Mouse (Mus musculus): Measurements from ENCODE around the gene Wasf2. TPM values are rescaled to one million over a fixed set of nuclear protein-coding genes. Genes with fewer than 3 reads are reported as not detected.

Wasf2 gene
- polyA plus RNA-seq, 1 experiment = 8.8 TPM

DNA sequence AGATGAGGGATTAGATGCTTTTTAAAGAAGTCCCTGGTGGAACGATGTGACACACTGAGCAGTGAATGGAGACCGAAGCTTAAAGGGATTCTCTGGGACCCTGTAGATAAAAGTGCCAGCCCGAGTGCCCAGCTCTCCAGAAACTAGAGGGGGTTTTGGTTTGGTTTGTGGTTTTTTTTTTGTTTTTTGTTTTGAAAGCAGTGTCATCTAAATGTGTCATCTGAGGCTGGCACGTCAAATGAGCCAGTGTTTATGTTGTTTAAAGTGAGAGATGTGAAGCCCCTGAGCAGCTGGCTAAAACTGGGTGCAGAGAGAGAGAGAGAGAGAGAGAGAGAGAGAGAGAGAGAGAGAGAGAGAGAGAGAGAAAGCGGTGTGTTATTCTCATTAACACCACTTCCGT is 31.9 kb downstream of the Wasf2 start:
- TF ChIP-seq GATA1 (IDR thresholded peaks at IDR 0.05; ENCODE audit: low read length) (no peak), TAL1 (IDR thresholded peaks at IDR 0.05; ENCODE audit: low read length) (no peak)
- Histone ChIP-seq H3K4me3 (replicated peaks) (no peak overlapping the region), H3K4me1 (ENCODE audit: control insufficient read depth) (no peaks in the 10 kb centered on the region), H3K27me3 (ENCODE audit: control insufficient read depth) (no peaks in the 10 kb centered on the region), H3K9me3 (ENCODE audit: control insufficient read depth, low read length) (no peaks in the 10 kb centered on the region), H3K36me3 (ENCODE audit: control insufficient read depth) (peaks cover 31% of the 10 kb centered on the region)

DNA sequence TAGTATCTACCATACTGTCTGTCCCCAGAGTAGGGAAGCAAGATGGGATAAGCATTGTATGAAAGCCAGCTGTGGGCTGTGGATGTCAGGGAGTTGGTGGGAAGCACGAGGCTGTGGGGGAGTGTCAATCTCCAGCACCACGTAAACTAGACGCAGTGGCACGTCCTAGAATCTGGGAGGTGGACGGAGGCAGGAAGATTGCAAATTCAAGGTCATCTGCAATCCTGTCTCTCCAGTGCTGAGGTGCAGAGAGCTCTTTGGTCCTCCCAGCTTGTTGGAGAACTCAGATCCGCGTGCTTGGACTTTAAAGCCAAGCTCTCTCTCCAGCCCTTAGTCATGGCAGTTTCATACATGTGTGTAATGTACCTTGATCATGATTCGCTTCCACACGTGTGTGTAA is 36.5 kb downstream of the Wasf2 start:
- no peak for TF ChIP-seq TAL1 (IDR thresholded peaks at IDR 0.05; ENCODE audit: low read length)
- TF ChIP-seq GATA1 (IDR thresholded peaks at IDR 0.05; ENCODE audit: low read length) = no peak
- Histone ChIP-seq H3K4me3 (replicated peaks) (no peak overlapping the region), H3K27me3 (ENCODE audit: control insufficient read depth) (no peaks in the 10 kb centered on the region), H3K9me3 (ENCODE audit: control insufficient read depth, low read length) (no peaks in the 10 kb centered on the region), H3K4me1 (ENCODE audit: control insufficient read depth) (peaks cover 7% of the 10 kb centered on the region), H3K36me3 (ENCODE audit: control insufficient read depth) (peaks cover 23% of the 10 kb centered on the region)

DNA sequence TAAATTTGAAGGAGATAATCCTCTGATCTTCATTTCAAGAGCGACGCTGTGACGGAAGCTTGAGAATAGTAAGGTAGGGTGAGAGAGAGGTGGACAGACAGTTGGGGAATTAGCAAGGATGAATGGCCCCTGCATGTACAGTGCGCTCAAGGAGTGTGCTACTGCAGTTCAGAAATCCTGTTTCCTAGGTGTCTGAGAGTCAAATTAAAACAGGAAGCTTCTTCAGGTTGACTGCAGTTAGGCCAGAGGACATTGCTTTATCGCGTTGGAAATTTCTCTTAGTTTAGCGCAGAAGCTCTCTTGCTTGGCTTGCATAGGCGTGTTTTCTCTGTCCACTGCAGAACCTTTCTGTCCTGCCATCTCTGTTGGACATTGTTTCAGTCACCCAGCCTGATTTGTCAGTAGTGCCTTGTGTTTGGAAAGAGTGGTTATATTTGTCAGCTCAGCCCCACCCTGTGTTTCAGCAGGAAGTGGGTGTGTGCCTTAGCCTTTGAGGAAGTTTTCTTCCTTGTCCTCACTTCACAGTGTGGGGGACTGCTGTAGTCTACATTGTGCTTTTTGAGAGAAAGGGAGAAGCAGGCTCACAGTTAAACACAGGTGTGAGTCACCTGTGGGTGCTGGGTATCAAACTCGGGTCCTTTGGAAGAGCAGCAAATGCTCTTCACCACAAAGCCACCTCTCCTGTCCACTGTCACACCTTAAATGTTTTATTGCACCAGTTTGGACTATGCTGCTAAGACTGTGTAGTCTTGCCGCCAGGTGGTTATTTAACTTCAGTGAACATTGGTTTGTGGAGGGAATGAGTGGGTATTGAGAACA is 39.1 kb downstream of the Wasf2 start:
- H3K27me3 ChIP-seq (ENCODE audit: control insufficient read depth) = no peaks in the 10 kb centered on the region
- peaks cover 11% of the 10 kb centered on the region for H3K4me1 ChIP-seq (ENCODE audit: control insufficient read depth)
- peaks cover 15% of the 10 kb centered on the region for H3K36me3 ChIP-seq (ENCODE audit: control insufficient read depth)
- no peaks in the 10 kb centered on the region for H3K9me3 ChIP-seq (ENCODE audit: control insufficient read depth, low read length)
- no peak for TF ChIP-seq TAL1 (IDR thresholded peaks at IDR 0.05; ENCODE audit: low read length)
- TF ChIP-seq GATA1 (IDR thresholded peaks at IDR 0.05; ENCODE audit: low read length) = no peak
- H3K4me3 ChIP-seq (replicated peaks) = no peak overlapping the region

DNA sequence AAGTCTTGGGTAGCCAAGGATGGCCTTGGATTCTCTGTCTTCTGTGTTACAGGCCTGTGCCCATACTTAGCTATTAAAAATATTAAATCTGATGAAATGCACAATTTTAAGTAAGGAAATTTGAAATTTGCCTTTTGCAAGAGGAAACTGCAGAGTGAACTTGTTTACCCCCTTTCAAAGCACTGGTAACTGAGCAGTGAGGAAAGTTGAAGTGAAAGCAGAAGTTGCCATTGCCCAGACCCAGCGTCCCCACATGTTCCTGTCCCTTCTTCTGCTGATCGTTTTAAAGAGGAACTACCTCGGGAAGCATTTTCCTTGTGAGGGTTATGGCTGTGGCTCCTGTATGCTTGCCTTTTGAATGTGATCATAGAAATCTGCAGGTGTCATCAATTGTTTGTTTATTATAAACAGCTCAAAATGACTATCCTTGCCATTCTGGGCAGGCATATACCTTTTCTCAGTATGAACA is 39.8 kb downstream of the Wasf2 start:
- Histone ChIP-seq H3K36me3 (ENCODE audit: control insufficient read depth) (peaks cover 11% of the 10 kb centered on the region), H3K4me1 (ENCODE audit: control insufficient read depth) (peaks cover 12% of the 10 kb centered on the region), H3K9me3 (ENCODE audit: control insufficient read depth, low read length) (no peaks in the 10 kb centered on the region), H3K4me3 (replicated peaks) (no peak overlapping the region), H3K27me3 (ENCODE audit: control insufficient read depth) (no peaks in the 10 kb centered on the region)
- no peak for TF ChIP-seq GATA1 (IDR thresholded peaks at IDR 0.05; ENCODE audit: low read length)
- no peak for TF ChIP-seq TAL1 (IDR thresholded peaks at IDR 0.05; ENCODE audit: low read length)

DNA sequence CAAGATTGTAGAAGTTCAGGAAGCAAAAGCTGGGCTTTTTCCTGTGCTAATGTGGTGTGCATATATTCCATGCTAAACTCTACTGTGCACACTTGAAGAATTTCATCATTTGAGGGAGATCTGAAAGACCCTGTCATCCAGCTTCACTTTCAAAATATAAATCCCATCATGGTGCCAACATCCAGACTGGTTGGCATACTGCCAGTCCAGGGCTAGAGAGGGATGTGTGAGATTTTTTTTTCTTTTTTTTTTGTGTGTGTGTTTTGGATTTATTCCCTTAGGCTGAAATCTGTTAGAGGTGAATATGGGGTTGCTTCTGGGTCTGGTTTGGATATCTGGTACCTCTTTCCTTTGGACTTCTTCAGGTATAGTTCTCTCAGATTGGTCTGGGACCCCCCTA is 40.3 kb downstream of the Wasf2 start:
- TF ChIP-seq TAL1 (IDR thresholded peaks at IDR 0.05; ENCODE audit: low read length) = no peak
- TF ChIP-seq GATA1 (IDR thresholded peaks at IDR 0.05; ENCODE audit: low read length) = no peak
- H3K27me3 ChIP-seq (ENCODE audit: control insufficient read depth) = no peaks in the 10 kb centered on the region
- no peak overlapping the region for H3K4me3 ChIP-seq (replicated peaks)
- peaks cover 18% of the 10 kb centered on the region for H3K4me1 ChIP-seq (ENCODE audit: control insufficient read depth)
- H3K9me3 ChIP-seq (ENCODE audit: control insufficient read depth, low read length) = no peaks in the 10 kb centered on the region
- peaks cover 12% of the 10 kb centered on the region for H3K36me3 ChIP-seq (ENCODE audit: control insufficient read depth)

DNA sequence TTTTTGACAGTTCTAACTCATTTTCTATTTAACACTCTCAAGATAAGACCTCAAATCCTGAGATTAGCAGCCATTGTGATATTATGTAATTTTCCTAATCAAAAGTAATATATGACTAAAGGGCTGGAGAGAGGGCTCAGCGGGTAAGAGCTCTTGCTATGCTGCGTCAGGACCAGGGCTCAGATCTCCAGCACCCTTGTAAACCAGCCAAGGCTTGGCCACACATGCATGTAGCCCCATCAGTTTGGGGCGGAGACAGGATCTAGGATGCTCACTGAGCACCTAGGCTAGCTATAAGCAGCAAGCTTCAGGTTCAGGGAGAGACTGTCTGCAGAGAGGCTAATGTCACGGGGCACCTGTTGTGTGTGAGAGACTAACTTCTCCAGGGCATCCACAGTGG is 42.1 kb downstream of the Wasf2 start:
- Histone ChIP-seq H3K27me3 (ENCODE audit: control insufficient read depth) (no peaks in the 10 kb centered on the region), H3K36me3 (ENCODE audit: control insufficient read depth) (peaks cover 24% of the 10 kb centered on the region), H3K4me3 (replicated peaks) (no peak overlapping the region), H3K9me3 (ENCODE audit: control insufficient read depth, low read length) (no peaks in the 10 kb centered on the region), H3K4me1 (ENCODE audit: control insufficient read depth) (peaks cover 23% of the 10 kb centered on the region)
- TF ChIP-seq TAL1 (IDR thresholded peaks at IDR 0.05; ENCODE audit: low read length) = no peak

DNA sequence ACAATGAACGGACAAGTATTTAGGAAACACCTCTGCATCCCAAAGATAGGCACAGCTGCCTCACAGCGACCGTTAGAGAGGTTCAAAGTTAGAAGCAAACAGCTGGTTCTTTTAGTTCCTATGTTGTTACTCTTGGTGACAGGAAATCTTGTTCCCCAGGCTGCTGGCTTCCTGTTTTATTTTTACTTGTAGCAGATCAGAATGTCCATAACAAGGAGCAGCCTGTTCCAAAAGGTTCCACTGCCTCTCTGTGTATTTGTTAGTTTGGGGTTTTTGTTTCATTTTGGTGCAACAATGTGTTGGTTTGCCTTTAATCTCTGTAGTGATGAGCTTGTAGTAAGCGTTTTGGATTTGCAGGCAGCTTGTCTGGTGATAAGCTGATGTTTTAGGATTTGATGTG is 44.1 kb downstream of the Wasf2 start:
- peaks cover 39% of the 10 kb centered on the region for H3K36me3 ChIP-seq (ENCODE audit: control insufficient read depth)
- no peak for TF ChIP-seq TAL1 (IDR thresholded peaks at IDR 0.05; ENCODE audit: low read length)
- TF ChIP-seq GATA1 (IDR thresholded peaks at IDR 0.05; ENCODE audit: low read length) = no peak
- no peaks in the 10 kb centered on the region for H3K27me3 ChIP-seq (ENCODE audit: control insufficient read depth)
- no peaks in the 10 kb centered on the region for H3K9me3 ChIP-seq (ENCODE audit: control insufficient read depth, low read length)
- H3K4me1 ChIP-seq (ENCODE audit: control insufficient read depth) = peaks cover 36% of the 10 kb centered on the region
- no peak overlapping the region for H3K4me3 ChIP-seq (replicated peaks)

DNA sequence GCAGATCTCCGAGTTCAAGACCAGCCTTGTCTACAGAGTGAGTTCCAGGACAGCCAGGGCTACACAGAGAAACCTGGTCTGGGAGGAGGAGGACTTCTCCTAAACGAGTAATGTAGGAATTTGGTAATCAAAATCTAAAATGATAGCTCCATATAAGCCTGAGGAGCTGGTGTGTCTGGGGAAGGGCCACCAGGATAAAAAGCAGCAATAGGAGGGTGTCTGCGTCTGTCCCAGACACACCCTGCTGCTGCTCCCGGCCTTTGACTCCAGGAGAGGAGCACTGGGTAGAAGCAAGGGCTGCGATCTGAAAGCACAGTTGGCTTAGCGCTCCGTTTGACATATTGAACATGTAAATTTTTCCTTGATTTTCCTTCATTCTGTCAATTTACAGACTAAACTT is 45.0 kb downstream of the Wasf2 start:
- Histone ChIP-seq H3K9me3 (ENCODE audit: control insufficient read depth, low read length) (no peaks in the 10 kb centered on the region), H3K4me3 (replicated peaks) (no peak overlapping the region), H3K4me1 (ENCODE audit: control insufficient read depth) (peaks cover 35% of the 10 kb centered on the region), H3K36me3 (ENCODE audit: control insufficient read depth) (peaks cover 46% of the 10 kb centered on the region), H3K27me3 (ENCODE audit: control insufficient read depth) (no peaks in the 10 kb centered on the region)
- TF ChIP-seq GATA1 (IDR thresholded peaks at IDR 0.05; ENCODE audit: low read length) (no peak), TAL1 (IDR thresholded peaks at IDR 0.05; ENCODE audit: low read length) (no peak)

DNA sequence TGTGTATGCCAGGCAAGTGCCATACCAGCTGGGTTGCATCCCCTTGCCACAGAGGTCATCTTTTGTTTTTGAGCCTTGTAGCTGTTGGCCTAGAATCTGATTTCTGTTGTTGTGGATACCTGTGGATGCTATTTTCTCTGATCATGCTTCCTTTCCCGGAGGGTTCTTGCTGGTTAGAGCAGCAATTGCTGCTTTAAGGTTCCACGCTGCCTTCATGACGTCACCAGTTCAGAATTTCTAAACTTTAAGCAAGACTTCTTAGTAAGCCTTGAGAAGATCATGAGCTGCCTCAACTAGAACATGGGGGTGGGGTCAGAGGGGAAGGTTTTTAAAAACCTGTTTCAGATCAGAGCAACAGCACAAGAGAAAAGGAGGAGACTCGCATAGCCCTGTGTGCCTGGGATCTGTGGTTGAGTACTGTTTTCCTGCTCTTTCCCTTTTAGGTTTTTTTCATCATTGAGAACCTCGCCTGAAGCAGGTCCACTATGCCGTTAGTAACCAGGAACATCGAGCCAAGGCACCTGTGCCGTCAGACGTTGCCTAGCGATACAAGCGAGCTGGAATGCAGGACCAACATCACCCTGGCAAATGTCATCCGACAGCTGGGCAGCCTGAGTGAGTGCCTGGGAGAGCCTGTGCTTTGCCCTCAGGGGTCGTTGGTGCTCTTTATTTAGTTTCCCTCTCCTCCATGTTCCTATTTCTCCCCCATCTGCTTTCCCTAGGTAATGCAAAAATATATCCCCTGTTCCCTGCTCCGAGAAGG is 45.9 kb downstream of the Wasf2 start:
- Histone ChIP-seq H3K4me3 (replicated peaks) (no peak overlapping the region), H3K36me3 (ENCODE audit: control insufficient read depth) (peaks cover 53% of the 10 kb centered on the region), H3K9me3 (ENCODE audit: control insufficient read depth, low read length) (no peaks in the 10 kb centered on the region), H3K4me1 (ENCODE audit: control insufficient read depth) (peaks cover 41% of the 10 kb centered on the region), H3K27me3 (ENCODE audit: control insufficient read depth) (no peaks in the 10 kb centered on the region)
- TF ChIP-seq TAL1 (IDR thresholded peaks at IDR 0.05; ENCODE audit: low read length) = no peak
- no peak for TF ChIP-seq GATA1 (IDR thresholded peaks at IDR 0.05; ENCODE audit: low read length)

Data from erythroblast, embryonic 14.5 days (primary cell).